Mouse (Mus musculus): ENCODE data around the gene Rpp14. TPM values are rescaled to one million over a fixed set of nuclear protein-coding genes. Genes with fewer than 3 reads are reported as not detected.

The Rpp14 gene
- polyA plus RNA-seq (2012; rRNA removed): 10.8 and 10.9 TPM in 2 replicates

GRCm38 (mm10) chr14:8080165-8080679 is at the start of gene Rpp14:
Gene Rpp14 (plus strand): TSS chr14:8080367.

GRCm38 (mm10) chr14:8097978-8098686 is 18.0 kb downstream of the Rpp14 start, which contains the start of gene Pxk:
Gene Pxk (plus strand): TSS chr14:8098211.

Other genes with a start within 250 kb of the Rpp14 start
- not detected in 2 replicates for gene Gm45521, start 123.1 kb upstream of the Rpp14 start, polyA plus RNA-seq (2012; rRNA removed)
- gene Dnase1l3, start 85.8 kb upstream of the Rpp14 start, polyA plus RNA-seq (2012; rRNA removed): 0.64 and 0.71 TPM in 2 replicates
- 3.5 and 3.9 TPM in 2 replicates for gene Abhd6, start 77.5 kb upstream of the Rpp14 start, polyA plus RNA-seq (2012; rRNA removed)
- gene Pxk, start 17.8 kb downstream of the Rpp14 start, polyA plus RNA-seq (2012; rRNA removed): 7.0 and 7.5 TPM in 2 replicates
- 84.3 and 86.3 TPM in 2 replicates for gene Pdhb, start 92.7 kb downstream of the Rpp14 start, polyA plus RNA-seq (2012; rRNA removed)
- gene Kctd6, start 133.8 kb downstream of the Rpp14 start, polyA plus RNA-seq (2012; rRNA removed): 3.1 and 4.4 TPM in 2 replicates
- gene Acox2, start 179.0 kb downstream of the Rpp14 start, polyA plus RNA-seq (2012; rRNA removed): 15.9 and 20.2 TPM in 2 replicates
- gene Fam107a, start 237.7 kb downstream of the Rpp14 start, polyA plus RNA-seq (2012; rRNA removed): 0.05 and 0.08 TPM in 2 replicates